Comparison of ENCODE assay signal across 27 mouse cellular contexts in genomic region chr2:160630872-160631597, GRCm38 (mm10). TPM values are rescaled to one million over a fixed set of nuclear protein-coding genes. Genes with fewer than 3 reads are reported as not detected.
DNase-seq lines count a peak whose midpoint lies in the region; ATAC-seq and TF ChIP-seq lines count a peak whose summit lies in the region.
"Had no signal": no experiment of that assay in that cellular context is flagged by ENCODE, and none has a peak within 500 bp of the region (broad histone marks: within the 10 kb centered on the region; RNA-seq: fewer than 3 reads in every experiment).

No protein-coding gene starts in this region.

- H3K4me2 ChIP-seq in liver, postnatal 0 days (ENCODE audit: low read depth, low read length): no peak overlapping the region
- no peak overlapping the region for H3K4me2 ChIP-seq in liver, embryonic 16.5 days (ENCODE audit: low read depth, low read length)
- no peak overlapping the region for H3K4me2 ChIP-seq in lung, postnatal 0 days (replicated peaks; ENCODE audit: low read depth, low read length)
- H3K4me2 ChIP-seq: embryonic facial prominence, embryonic 13.5 days; forebrain, embryonic 15.5 days; hindbrain, embryonic 14.5 days; neural tube, embryonic 12.5 days had no signal

- TF ChIP-seq CTCF in liver, postnatal 0 days (IDR thresholded peaks at IDR 0.05; ENCODE audit: low read depth): no peak
- no peak for TF ChIP-seq CTCF in lung, postnatal 0 days (IDR thresholded peaks at IDR 0.05)

- no peak overlapping the region for H3K9ac ChIP-seq in liver, postnatal 0 days (replicated peaks)
- H3K9ac ChIP-seq in liver, embryonic 16.5 days (ENCODE audit: low read depth, low read length): no peak overlapping the region
- no peak overlapping the region for H3K9ac ChIP-seq in lung, postnatal 0 days (replicated peaks; ENCODE audit: low read depth)
- H3K9ac ChIP-seq: embryonic facial prominence, embryonic 13.5 days; forebrain, embryonic 15.5 days; hindbrain, embryonic 14.5 days; neural tube, embryonic 12.5 days had no signal

- no peaks in the 10 kb centered on the region for H3K36me3 ChIP-seq in liver, postnatal 0 days (replicated peaks; ENCODE audit: insufficient read depth, low read length)
- no peaks in the 10 kb centered on the region for H3K36me3 ChIP-seq in liver, embryonic 16.5 days (ENCODE audit: control insufficient read depth, insufficient read depth)
- no peaks in the 10 kb centered on the region for H3K36me3 ChIP-seq in lung, postnatal 0 days (ENCODE audit: insufficient read depth, low read length)
- H3K36me3 ChIP-seq: embryonic facial prominence, embryonic 13.5 days; forebrain, embryonic 15.5 days; neural tube, embryonic 12.5 days had no signal

- ATAC-seq in liver, postnatal 0 days: no peak
- peak; percentile 17; the same call in 1 of the 2 replicates for ATAC-seq in liver, embryonic 16.5 days (ENCODE audit: low read depth)
- ATAC-seq in lung, postnatal 0 days: no peak
- ATAC-seq: forebrain, embryonic 15.5 days; inflammation-experienced regulatory T-cells, adult 6 months had no signal

- no peak overlapping the region for H3K27ac ChIP-seq in liver, postnatal 0 days (ENCODE audit: low read depth)
- H3K27ac ChIP-seq in liver, embryonic 16.5 days (ENCODE audit: low read length): no peak overlapping the region
- no peak overlapping the region for H3K27ac ChIP-seq in lung, postnatal 0 days (ENCODE audit: low read length)
- H3K27ac ChIP-seq: embryonic facial prominence, embryonic 13.5 days; forebrain, embryonic 15.5 days; hindbrain, embryonic 14.5 days; neural tube, embryonic 12.5 days had no signal

- no peaks in the 10 kb centered on the region for H3K9me3 ChIP-seq in liver, postnatal 0 days (ENCODE audit: low read length)
- H3K9me3 ChIP-seq in liver, embryonic 16.5 days (replicated peaks; ENCODE audit: control insufficient read depth, low read length): no peaks in the 10 kb centered on the region
- no peaks in the 10 kb centered on the region for H3K9me3 ChIP-seq in lung, postnatal 0 days (ENCODE audit: low read length)
- H3K9me3 ChIP-seq: embryonic facial prominence, embryonic 13.5 days; forebrain, embryonic 15.5 days; neural tube, embryonic 12.5 days had no signal

- H3K4me1 ChIP-seq in liver, postnatal 0 days (ENCODE audit: insufficient read depth): 0 out of 2 replicates have a peak, but pooled peaks cover 8% of the 10 kb centered on the region
- H3K4me1 ChIP-seq in liver, embryonic 16.5 days (ENCODE audit: control insufficient read depth, low read depth, low read length): peaks cover 10% of the 10 kb centered on the region
- H3K4me1 ChIP-seq in lung, postnatal 0 days (ENCODE audit: insufficient read depth, low read depth, low read length): no peaks in the 10 kb centered on the region
- H3K4me1 ChIP-seq: embryonic facial prominence, embryonic 13.5 days; forebrain, embryonic 15.5 days; neural tube, embryonic 12.5 days had no signal

- no peaks in the 10 kb centered on the region for H3K27me3 ChIP-seq in liver, postnatal 0 days (ENCODE audit: insufficient read depth, low read length)
- peaks cover 2% of the 10 kb centered on the region for H3K27me3 ChIP-seq in liver, embryonic 16.5 days (ENCODE audit: control insufficient read depth, insufficient read depth, low read depth, low read length)
- no peaks in the 10 kb centered on the region for H3K27me3 ChIP-seq in lung, postnatal 0 days (replicated peaks; ENCODE audit: insufficient read depth, low read length)
- H3K27me3 ChIP-seq: embryonic facial prominence, embryonic 13.5 days; forebrain, embryonic 15.5 days; neural tube, embryonic 12.5 days had no signal

- intact Hi-C loops in heart, postnatal 10 days (cut with DNase I): loop anchor here (1.0 kb wide), 1 partner anchor 9 kb away; no protein-coding TSS in a partner anchor

- TF ChIP-seq EP300 in liver, postnatal 0 days (IDR thresholded peaks at IDR 0.05; ENCODE audit: low read depth): no peak
- no peak for TF ChIP-seq EP300 in lung, postnatal 0 days (IDR thresholded peaks at IDR 0.05)

- peak; percentile 70 for DNase-seq in heart, adult 11 months
- no peak for DNase-seq in heart, postnatal 10 days
- DNase-seq in liver: peak; percentile 38
- DNase-seq in liver, postnatal 0 days: no peak
- DNase-seq in fat pad, adult 2 months (ENCODE audit: extremely low read depth, low read depth, low spot score): peak; percentile 19
- no peak for DNase-seq in retina, embryonic 14.5 days (ENCODE audit: low spot score)
- no peak for DNase-seq in lung, postnatal 0 days (ENCODE audit: low spot score)
- DNase-seq: adrenal gland, postnatal 14 days; cerebellum, adult 2 months; cerebellum, postnatal 25 days; gastrocnemius, postnatal 10 days; heart, postnatal 4 days; kidney, adult 9 months; kidney, postnatal 36 days; left cerebral cortex, postnatal 4 days; lung, adult 18-20 months; lung, postnatal 14 days; midbrain, embryonic 14.5 days; retina, postnatal 1 day; right cerebral cortex, postnatal 25 days; thymus, postnatal 25 days had no signal

- 86% methylated on average over 9 of the region's 9 CpGs for WGBS in liver, postnatal 0 days (ENCODE audit: insufficient replicate concordance)
- WGBS in liver, embryonic 16.5 days (ENCODE audit: insufficient replicate concordance): 78% methylated on average over 9 of the region's 9 CpGs
- WGBS in lung, postnatal 0 days: 73% methylated on average over 9 of the region's 9 CpGs

- H3K4me3 ChIP-seq in liver, postnatal 0 days (ENCODE audit: low read depth, low read length): no peak overlapping the region
- no peak overlapping the region for H3K4me3 ChIP-seq in liver, embryonic 16.5 days (ENCODE audit: low read depth, low read length)
- no peak overlapping the region for H3K4me3 ChIP-seq in lung, postnatal 0 days (ENCODE audit: low read depth, low read length)
- H3K4me3 ChIP-seq: embryonic facial prominence, embryonic 13.5 days; forebrain, embryonic 15.5 days; neural tube, embryonic 12.5 days had no signal

RNA-seq across cellular contexts. Expression of gene Top1, which starts 14.7 kb away (rescaled TPM):
- total RNA-seq in heart, postnatal 10 days (2021): 10 to 100 TPM; 53.1 to 65.1 TPM
- 30.1 and 30.5 TPM in 2 replicates for polyA plus RNA-seq in liver, postnatal 0 days (2015; fragmentation: Nextera tagmentation; extraction: Ambion mirVana)
- polyA plus RNA-seq in liver, embryonic 16.5 days (2015; fragmentation: Nextera tagmentation; extraction: Ambion mirVana): 55.7 and 60.3 TPM in 2 replicates
- 38.7 and 51.5 TPM in 2 replicates for polyA plus RNA-seq in lung, postnatal 0 days (2015; fragmentation: Nextera tagmentation; extraction: Ambion mirVana)

Comparison
In these comparisons a context has a peak if more than half of its experiments do, and no peak if none do; other contexts are left out.
1. DNase-seq: peak in heart, adult 11 months (single experiment), liver (single experiment) and fat pad, adult 2 months (single experiment); none in heart, postnatal 10 days (0 of 2), liver, postnatal 0 days (single experiment), retina, embryonic 14.5 days (single experiment) and lung, postnatal 0 days (single experiment).